Comparison of ENCODE assay signal across 20 mouse cellular contexts in genomic region chr10:64641093-64641492, GRCm38 (mm10).
DNase-seq lines count a peak whose midpoint lies in the region; ATAC-seq and TF ChIP-seq lines count a peak whose summit lies in the region.
"Had no signal": no experiment of that assay in that cellular context is flagged by ENCODE, and none has a peak within 500 bp of the region (broad histone marks: within the 10 kb centered on the region; RNA-seq: fewer than 3 reads in every experiment).

No protein-coding gene starts in this region.

- no peak for TF ChIP-seq CTCF in lung, embryonic 14.5 days (IDR thresholded peaks at IDR 0.05; ENCODE audit: low read depth)

- H3K4me3 ChIP-seq in embryonic facial prominence, embryonic 13.5 days, result no peak overlapping the region
- no peak overlapping the region for H3K4me3 ChIP-seq in embryonic facial prominence, embryonic 10.5 days
- H3K4me3 ChIP-seq in lung, embryonic 14.5 days (ENCODE audit: low read depth, low read length), result no peak overlapping the region
- H3K4me3 ChIP-seq in lung, embryonic 16.5 days (ENCODE audit: low read length), result no peak overlapping the region
- H3K4me3 ChIP-seq: forebrain, embryonic 13.5 days; forebrain, embryonic 15.5 days had no signal

- H3K27ac ChIP-seq in embryonic facial prominence, embryonic 13.5 days, result no peak overlapping the region
- no peak overlapping the region for H3K27ac ChIP-seq in embryonic facial prominence, embryonic 10.5 days (replicated peaks)
- no peak overlapping the region for H3K27ac ChIP-seq in lung, embryonic 14.5 days (ENCODE audit: low read depth)
- no peak overlapping the region for H3K27ac ChIP-seq in lung, embryonic 16.5 days (ENCODE audit: low read length)
- H3K27ac ChIP-seq: forebrain, embryonic 13.5 days; forebrain, embryonic 15.5 days had no signal

- DNase-seq in embryonic facial prominence, embryonic 10.5 days (ENCODE audit: low spot score), result no peak
- peak; percentile 22 for DNase-seq in lung, embryonic 14.5 days
- DNase-seq in lung, postnatal 10 days, result no peak
- no peak for DNase-seq in lung, postnatal 25 days (ENCODE audit: low spot score)
- DNase-seq: adrenal gland, adult 8-10 months; adrenal gland, postnatal 14 days; adrenal gland, postnatal 36 days; B cell, adult 2 months; cerebellum, adult 11-12 months; cerebellum, adult 2 months; cerebellum, adult 9-10 months had no signal

- no peak overlapping the region for H3K9ac ChIP-seq in embryonic facial prominence, embryonic 13.5 days
- H3K9ac ChIP-seq in lung, embryonic 14.5 days, result no peak overlapping the region
- no peak overlapping the region for H3K9ac ChIP-seq in lung, embryonic 16.5 days (ENCODE audit: low read length)
- H3K9ac ChIP-seq: forebrain, embryonic 13.5 days; forebrain, embryonic 15.5 days; forebrain, postnatal 0 days had no signal

- 0 out of 2 replicates have a peak overlapping the region, but pooled peaks have one; percentile 25 for H3K4me2 ChIP-seq in embryonic facial prominence, embryonic 13.5 days
- no peak overlapping the region for H3K4me2 ChIP-seq in lung, embryonic 14.5 days
- peak overlapping the region; percentile 1; the same call in 1 of the 2 replicates for H3K4me2 ChIP-seq in lung, embryonic 16.5 days (ENCODE audit: low read depth, low read length)
- H3K4me2 ChIP-seq: forebrain, embryonic 13.5 days; forebrain, embryonic 15.5 days had no signal

- H3K36me3 ChIP-seq in embryonic facial prominence, embryonic 13.5 days, result no peaks in the 10 kb centered on the region
- no peaks in the 10 kb centered on the region for H3K36me3 ChIP-seq in embryonic facial prominence, embryonic 10.5 days (replicated peaks)
- H3K36me3 ChIP-seq in lung, embryonic 14.5 days (ENCODE audit: insufficient read depth), result no peaks in the 10 kb centered on the region
- no peaks in the 10 kb centered on the region for H3K36me3 ChIP-seq in lung, embryonic 16.5 days (ENCODE audit: control insufficient read depth, insufficient read depth, low read length)
- H3K36me3 ChIP-seq: forebrain, embryonic 15.5 days; G1E had no signal

- no peaks in the 10 kb centered on the region for H3K27me3 ChIP-seq in embryonic facial prominence, embryonic 13.5 days
- H3K27me3 ChIP-seq in embryonic facial prominence, embryonic 10.5 days (replicated peaks; ENCODE audit: low read depth, poor library complexity, severe bottlenecking), result no peaks in the 10 kb centered on the region
- H3K27me3 ChIP-seq in lung, embryonic 14.5 days (ENCODE audit: insufficient read depth, low read length), result no peaks in the 10 kb centered on the region
- H3K27me3 ChIP-seq in lung, embryonic 16.5 days (ENCODE audit: control insufficient read depth, insufficient read depth, low read depth, low read length), result no peaks in the 10 kb centered on the region
- H3K27me3 ChIP-seq: CH12.LX; forebrain, embryonic 13.5 days; forebrain, embryonic 15.5 days had no signal

- 68% methylated on average over 4 of the region's 4 CpGs for WGBS in embryonic facial prominence, embryonic 13.5 days
- WGBS in embryonic facial prominence, embryonic 10.5 days, result 79% methylated on average over 4 of the region's 4 CpGs
- 41% methylated on average over 4 of the region's 4 CpGs for WGBS in lung, embryonic 14.5 days
- WGBS in lung, embryonic 16.5 days, result 38% methylated on average over 4 of the region's 4 CpGs

- no peaks in the 10 kb centered on the region for H3K9me3 ChIP-seq in embryonic facial prominence, embryonic 13.5 days
- H3K9me3 ChIP-seq in embryonic facial prominence, embryonic 10.5 days, result no peaks in the 10 kb centered on the region
- no peaks in the 10 kb centered on the region for H3K9me3 ChIP-seq in lung, embryonic 14.5 days (ENCODE audit: low read depth, low read length)
- H3K9me3 ChIP-seq in lung, embryonic 16.5 days (ENCODE audit: control insufficient read depth, low read length), result no peaks in the 10 kb centered on the region
- H3K9me3 ChIP-seq: forebrain, embryonic 13.5 days; forebrain, embryonic 15.5 days; G1E had no signal

- no peaks in the 10 kb centered on the region for H3K4me1 ChIP-seq in embryonic facial prominence, embryonic 13.5 days
- H3K4me1 ChIP-seq in embryonic facial prominence, embryonic 10.5 days, result no peaks in the 10 kb centered on the region
- no peaks in the 10 kb centered on the region for H3K4me1 ChIP-seq in lung, embryonic 14.5 days (ENCODE audit: insufficient read depth)
- peaks cover 3% of the 10 kb centered on the region; the same call in 1 of the 2 replicates for H3K4me1 ChIP-seq in lung, embryonic 16.5 days (replicated peaks; ENCODE audit: control insufficient read depth, insufficient read depth, low read length)
- H3K4me1 ChIP-seq: forebrain, embryonic 15.5 days had no signal

- ATAC-seq in embryonic facial prominence, embryonic 13.5 days (ENCODE audit: insufficient number of reproducible peaks, insufficient read depth, low FRiP score, low TSS enrichment, low read depth), result no peak
- peak; percentile 65 for ATAC-seq in lung, embryonic 14.5 days (ENCODE audit: insufficient read depth)
- peak; percentile 59 for ATAC-seq in lung, embryonic 16.5 days (ENCODE audit: low read depth)
- ATAC-seq: activated CD4-positive, CD25-positive, alpha-beta regulatory T cell, adult 4 months; CD4-positive, CD25-positive, alpha-beta regulatory T cell, adult 4 months; forebrain, embryonic 13.5 days; forebrain, embryonic 15.5 days; forebrain, postnatal 0 days had no signal
